Mouse (Mus musculus) brain, embryonic 14.5 days (tissue): ENCODE data around the gene Kcnip2. TPM values are rescaled to one million over a fixed set of nuclear protein-coding genes. Genes with fewer than 3 reads are reported as not detected.
A peak's percentile ranks its signal among the peaks of the same experiment; 100 is the strongest.
"Not testable (repeated sequence)": the region's sequence is repeated elsewhere in the genome, so short reads cannot be mapped to it uniquely, and the experiment has no call there.

Source experiments
- DNase-seq: peaks from one replicate; pipeline ENCODE4 v3.0.0-alpha.2; 2011; ENCODE audit warnings: low read depth
- CTCF ChIP-seq: fragments of 200-500 bp; IDR thresholded peaks from 2 replicates; pipeline ENCODE4 v1.5.1; 2012; ENCODE audit warnings: inconsistent platforms, mild to moderate bottlenecking, moderate library complexity, borderline replicate concordance; ENCODE audit not compliant: insufficient read depth, insufficient read length; ENCODE audit errors: extremely low read depth
- POLR2A ChIP-seq: fragments of 200-500 bp; IDR thresholded peaks from 2 replicates; pipeline ENCODE4 v1.6.1; 2012; ENCODE audit warnings: mild to moderate bottlenecking, inconsistent platforms, borderline replicate concordance; ENCODE audit not compliant: poor library complexity, insufficient read depth, insufficient read length, severe bottlenecking; ENCODE audit errors: extremely low read depth
- polyA plus RNA-seq: library from polyadenylated mRNA; depleted of rRNA; stranded (reverse); fragments of >200 nt; gene quantifications from 2 replicates; pipeline ENCODE4 v1.2.3, GENCODE M21; 2012

The Kcnip2 gene
- polyA plus RNA-seq, 1 experiment, result 10.2 TPM

GRCm38 (mm10) chr19:45827736-45828135 is 11.9 kb upstream of the Kcnip2 start:
- TF ChIP-seq CTCF (no peak; the same call in 1 of the 2 replicates), POLR2A (no peak)
- DNase-seq, result no peak

- no peak for DNase-seq
- no peak for TF ChIP-seq CTCF
- TF ChIP-seq POLR2A, result no peak
Measured at GRCm38 (mm10) chr19:45827125-45827524, 11.3 kb upstream of the Kcnip2 start.

GRCm38 (mm10) chr19:45826146-45826545 is 10.3 kb upstream of the Kcnip2 start:
- no peak for DNase-seq
- TF ChIP-seq CTCF (no peak), POLR2A (no peak)

GRCm38 (mm10) chr19:45821832-45822231 is 6.0 kb upstream of the Kcnip2 start:
- DNase-seq, result peak; percentile 83
- no peak for TF ChIP-seq CTCF
- TF ChIP-seq POLR2A, result no peak

GRCm38 (mm10) chr19:45817816-45818490 is 2.1 kb upstream of the Kcnip2 start:
- DNase-seq, result no peak
- TF ChIP-seq CTCF (no peak), POLR2A (no peak)

- TF ChIP-seq POLR2A (no peak), CTCF (no peak)
- no peak for DNase-seq
Measured at GRCm38 (mm10) chr19:45816727-45817126, 866 bp upstream of the Kcnip2 start.

GRCm38 (mm10) chr19:45815170-45815569 is 691 bp downstream of the Kcnip2 start:
- DNase-seq, result no peak
- no peak for TF ChIP-seq POLR2A
- TF ChIP-seq CTCF, result no peak

GRCm38 (mm10) chr19:45813801-45814200 is 2.1 kb downstream of the Kcnip2 start:
- TF ChIP-seq CTCF (no peak), POLR2A (no peak)
- peak; percentile 44 for DNase-seq

GRCm38 (mm10) chr19:45813263-45813662 is 2.6 kb downstream of the Kcnip2 start:
- peak; percentile 85 for DNase-seq
- TF ChIP-seq CTCF (peak; percentile 89), POLR2A (no peak)

GRCm38 (mm10) chr19:45812673-45813252 is 3.1 kb downstream of the Kcnip2 start:
- TF ChIP-seq CTCF (no peak), POLR2A (no peak)
- DNase-seq, result peak; percentile 79

- DNase-seq, result peak; percentile 50
- TF ChIP-seq CTCF (no peak), POLR2A (no peak)
Measured at GRCm38 (mm10) chr19:45812115-45812514, 3.7 kb downstream of the Kcnip2 start.

GRCm38 (mm10) chr19:45811028-45811674 is 4.7 kb downstream of the Kcnip2 start:
- no peak for TF ChIP-seq POLR2A
- no peak for DNase-seq

GRCm38 (mm10) chr19:45807732-45808131 is 8.1 kb downstream of the Kcnip2 start:
- no peak for DNase-seq
- TF ChIP-seq CTCF (no peak), POLR2A (no peak)

- not testable (repeated sequence) for DNase-seq
Measured at GRCm38 (mm10) chr19:45805817-45806216, 10.0 kb downstream of the Kcnip2 start.
